Comparison of ENCODE assay signal across 8 mouse cellular contexts in the genomic region with DNA sequence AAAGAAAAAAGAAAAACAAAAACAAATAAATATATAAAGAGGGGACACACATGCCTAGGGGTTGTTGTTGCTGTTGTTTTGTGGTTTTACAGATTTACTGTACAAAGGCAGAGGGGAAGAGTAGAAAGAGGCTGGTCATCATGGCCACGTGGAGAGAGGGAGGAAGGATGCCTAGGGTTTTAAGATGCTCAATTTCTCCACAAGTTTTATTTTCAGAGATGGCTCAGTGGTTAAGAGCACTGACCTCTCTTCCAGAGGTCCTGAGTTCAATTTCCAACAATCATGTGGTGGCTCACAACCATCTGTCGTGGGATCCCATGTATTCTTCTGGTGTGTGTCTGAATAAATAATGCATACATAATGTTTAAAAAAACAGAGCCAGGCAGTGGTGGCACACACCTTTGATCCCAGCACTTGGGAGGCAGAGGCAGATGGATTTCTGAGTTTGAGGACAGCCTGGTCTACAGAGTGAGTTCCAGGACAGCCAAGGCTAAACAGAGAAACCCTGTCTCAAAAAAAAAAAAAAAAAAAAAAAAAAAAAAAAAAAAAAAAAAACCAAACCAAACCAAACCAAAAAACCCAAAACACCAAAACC.
A peak's percentile ranks its signal among the peaks of the same experiment; 100 is the strongest.
DNase-seq lines count a peak whose midpoint lies in the region; ATAC-seq and TF ChIP-seq lines count a peak whose summit lies in the region.
"Not testable (repeated sequence)": the region's sequence is repeated elsewhere in the genome, so short reads cannot be mapped to it uniquely, and the experiment has no call there.

No protein-coding gene starts in this region.

- not testable (repeated sequence) for H3K9me3 ChIP-seq in ES-Bruce4 (replicated peaks; ENCODE audit: control insufficient read depth, insufficient read depth, low read length, poor library complexity, severe bottlenecking); heart, embryonic 16.5 days (replicated peaks; ENCODE audit: control insufficient read depth, low read length); liver, embryonic 14.5 days (ENCODE audit: control insufficient read depth, low read length)

- not testable (repeated sequence) for H3K4me2 ChIP-seq in heart, embryonic 16.5 days (ENCODE audit: low read depth, low read length); liver, embryonic 14.5 days (ENCODE audit: low read depth)

- peak; percentile 87 for ATAC-seq in heart, embryonic 16.5 days (replicated peaks; ENCODE audit: extremely low read depth, insufficient read depth, low FRiP score)
- not testable (repeated sequence) for ATAC-seq in liver, embryonic 14.5 days (ENCODE audit: insufficient read depth)

- not testable (repeated sequence) for TF ChIP-seq CTCF in ES-Bruce4 (IDR thresholded peaks at IDR 0.05; ENCODE audit: low read depth, low read length); embryonic fibroblast, embryonic 13.5 days (IDR thresholded peaks at IDR 0.05; ENCODE audit: borderline replicate concordance, insufficient read depth, low read length); liver, embryonic 14.5 days (IDR thresholded peaks at IDR 0.05; ENCODE audit: low read depth)

- H3K9ac ChIP-seq in ES-Bruce4 (ENCODE audit: low read depth, poor library complexity, severe bottlenecking); heart, embryonic 16.5 days (ENCODE audit: low read length); liver, embryonic 14.5 days (replicated peaks): not testable (repeated sequence)

- TF ChIP-seq POLR2A in ES-Bruce4 (IDR thresholded peaks at IDR 0.05; ENCODE audit: insufficient read depth, low read length): not testable (repeated sequence)
- TF ChIP-seq POLR2A in embryonic fibroblast, embryonic 13.5 days (IDR thresholded peaks at IDR 0.05; ENCODE audit: low read depth, low read length): 0 out of 2 replicates have a peak, but pooled peaks have one; percentile 40

- not testable (repeated sequence) for H3K4me1 ChIP-seq in ES-Bruce4 (ENCODE audit: control insufficient read depth, insufficient read depth, low read length); embryonic fibroblast, embryonic 13.5 days (ENCODE audit: control insufficient read depth, insufficient read depth, low read length); heart, embryonic 16.5 days (ENCODE audit: control insufficient read depth, insufficient read depth, low read length); liver, embryonic 14.5 days (replicated peaks; ENCODE audit: control insufficient read depth in 2 of 2, insufficient read depth in 2 of 2, low read length in 1 of 2)

- H3K27me3 ChIP-seq in ES-Bruce4 (ENCODE audit: control insufficient read depth, insufficient read depth, low read length, poor library complexity, severe bottlenecking); heart, embryonic 16.5 days (ENCODE audit: control insufficient read depth, insufficient read depth, low read length); liver, embryonic 14.5 days (ENCODE audit: control insufficient read depth, insufficient read depth, low read length): not testable (repeated sequence)

- H3K4me3 ChIP-seq in ES-Bruce4 (ENCODE audit: low read depth, low read length); embryonic fibroblast, embryonic 13.5 days (ENCODE audit: insufficient read depth, low read length); heart, embryonic 16.5 days (ENCODE audit: low read length); liver, embryonic 14.5 days (ENCODE audit: insufficient read depth in 1 of 2, low read depth in 2 of 2, low read length in 2 of 2): not testable (repeated sequence)

- WGBS in heart, embryonic 16.5 days: 65% methylated on average over 2 of the region's 2 CpGs
- WGBS in liver, embryonic 14.5 days (ENCODE audit: insufficient replicate concordance): 46% methylated on average over 2 of the region's 2 CpGs

- H3K27ac ChIP-seq in ES-Bruce4 (ENCODE audit: insufficient read depth, low read length): peak overlapping the region; percentile 6
- H3K27ac ChIP-seq in embryonic fibroblast, embryonic 13.5 days (ENCODE audit: insufficient read depth, low read length); heart, embryonic 16.5 days (ENCODE audit: low read length); liver, embryonic 14.5 days: not testable (repeated sequence)

- TF ChIP-seq EP300 in ES-Bruce4 (IDR thresholded peaks at IDR 0.05; ENCODE audit: insufficient read depth, low read depth, low read length); liver, embryonic 14.5 days (IDR thresholded peaks at IDR 0.05; ENCODE audit: low read depth): not testable (repeated sequence)

- DNase-seq in c-Kit-negative CD71-positive TER-119-positive erythroid progenitor cells, embryonic 14.5 days (ENCODE audit: low read depth, low spot score): peak; percentile 57
- peak; percentile 35 for DNase-seq in kidney, postnatal 10 days
- DNase-seq in liver, embryonic 14.5 days (ENCODE audit: low read depth in 3 of 3, low spot score in 3 of 3): peak; percentile 64 to 72 (median 70)
- peak; percentile 43 for DNase-seq in ovary, adult 18-20 months (ENCODE audit: low spot score)
- DNase-seq in testis, postnatal 10 days (ENCODE audit: low spot score): peak; percentile 71

- H3K36me3 ChIP-seq in ES-Bruce4 (ENCODE audit: control insufficient read depth, insufficient read depth, low read length, poor library complexity, severe bottlenecking); heart, embryonic 16.5 days (ENCODE audit: control insufficient read depth, insufficient read depth); liver, embryonic 14.5 days (replicated peaks; ENCODE audit: control insufficient read depth, insufficient read depth, low read depth): not testable (repeated sequence)
